Mouse (Mus musculus) embryo, embryonic 10 days (tissue): Measurements from ENCODE around the gene Fam120b.

Source experiments
- DNase-seq: peaks from one replicate; pipeline ENCODE4 v3.0.0-alpha.2; 2015; ENCODE audit warnings: low spot score

Fam120b gene

GRCm38 (mm10) chr17:15379741-15380526 is 16.1 kb upstream of the Fam120b start:
- DNase-seq: no peak

- peak; percentile 76 for DNase-seq
Observed at GRCm38 (mm10) chr17:15380641-15381051, 15.4 kb upstream of the Fam120b start.

- peak; percentile 56 for DNase-seq
Observed at GRCm38 (mm10) chr17:15381092-15381860, 14.7 kb upstream of the Fam120b start.

GRCm38 (mm10) chr17:15381869-15382660 is 13.9 kb upstream of the Fam120b start:
- DNase-seq: peak; percentile 64

GRCm38 (mm10) chr17:15383360-15383759 is 12.6 kb upstream of the Fam120b start:
- DNase-seq: no peak

GRCm38 (mm10) chr17:15388892-15389291 is 7.1 kb upstream of the Fam120b start:
- DNase-seq: no peak

GRCm38 (mm10) chr17:15389356-15389755 is 6.6 kb upstream of the Fam120b start:
- no peak for DNase-seq

GRCm38 (mm10) chr17:15401716-15402115 is 5.7 kb downstream of the Fam120b start:
- no peak for DNase-seq

- DNase-seq: no peak
Observed at GRCm38 (mm10) chr17:15406576-15406975, 10.6 kb downstream of the Fam120b start.

GRCm38 (mm10) chr17:15409261-15409660 is 13.3 kb downstream of the Fam120b start:
- DNase-seq: no peak

- no peak for DNase-seq
Observed at GRCm38 (mm10) chr17:15410861-15411260, 14.9 kb downstream of the Fam120b start.

GRCm38 (mm10) chr17:15416596-15417215 is 20.7 kb downstream of the Fam120b start:
- DNase-seq: no peak

- peak; percentile 22 for DNase-seq
Observed at GRCm38 (mm10) chr17:15419534-15419933, 23.5 kb downstream of the Fam120b start.

GRCm38 (mm10) chr17:15420021-15420603 is 24.1 kb downstream of the Fam120b start:
- no peak for DNase-seq

GRCm38 (mm10) chr17:15421446-15421845 is 25.4 kb downstream of the Fam120b start:
- DNase-seq: no peak

- DNase-seq: no peak
Observed at GRCm38 (mm10) chr17:15422666-15423065, 26.7 kb downstream of the Fam120b start.

- DNase-seq: no peak
Observed at GRCm38 (mm10) chr17:15423080-15423765, 27.2 kb downstream of the Fam120b start.

GRCm38 (mm10) chr17:15425931-15426330 is 29.9 kb downstream of the Fam120b start:
- DNase-seq: no peak

GRCm38 (mm10) chr17:15429451-15429850 is 33.4 kb downstream of the Fam120b start:
- no peak for DNase-seq

- no peak for DNase-seq
Observed at GRCm38 (mm10) chr17:15429937-15430336, 33.9 kb downstream of the Fam120b start.

GRCm38 (mm10) chr17:15431021-15431514 is 35.1 kb downstream of the Fam120b start:
- DNase-seq: no peak
